Mouse (Mus musculus): ENCODE measurements at regions not wholly inside any gene's neighbourhood (a gene's known extent, or its start where the extent isn't known, plus 50 kb on each side); places are given as distances from the start of the nearest gene placed in this dataset.

- no peak for DNase-seq (ENCODE audit: low spot score)
- no peak overlapping the region for H3K27ac ChIP-seq
- ATAC-seq (replicated peaks; ENCODE audit: low FRiP score, low read depth): no peak
- TF ChIP-seq CTCF (IDR thresholded peaks at IDR 0.05; ENCODE audit: low read depth): no peak
- H3K4me2 ChIP-seq (ENCODE audit: low read length): no peak overlapping the region
- H3K4me1 ChIP-seq (replicated peaks; ENCODE audit: insufficient read depth, low read length): no peaks in the 10 kb centered on the region
- no peaks in the 10 kb centered on the region for H3K9me3 ChIP-seq (replicated peaks; ENCODE audit: low read length)
- H3K27me3 ChIP-seq (ENCODE audit: insufficient read depth, low read length): no peaks in the 10 kb centered on the region
- 75% methylated on average over 4 of the region's 4 CpGs for WGBS
- H3K4me3 ChIP-seq (replicated peaks; ENCODE audit: low read depth, low read length): no peak overlapping the region
- H3K9ac ChIP-seq (ENCODE audit: low read depth, low read length): no peak overlapping the region
- no peaks in the 10 kb centered on the region for H3K36me3 ChIP-seq (ENCODE audit: insufficient read depth, low read length)
Measured at GRCm38 (mm10) chr16:91989332-91989731, 68.7 kb upstream of the Mrps6 start.

GRCm38 (mm10) chr16:91995459-91996190 lies 62.4 kb upstream of the Mrps6 start:
- Histone ChIP-seq H3K4me2 (ENCODE audit: low read length) (peak overlapping the region; percentile 42), H3K4me1 (replicated peaks; ENCODE audit: insufficient read depth, low read length) (0 out of 2 replicates have a peak, but pooled peaks cover 3% of the 10 kb centered on the region), H3K27ac (peak overlapping the region; percentile 73; the same call in 1 of the 2 replicates), H3K4me3 (replicated peaks; ENCODE audit: low read depth, low read length) (no peak overlapping the region), H3K9me3 (replicated peaks; ENCODE audit: low read length) (no peaks in the 10 kb centered on the region), H3K9ac (ENCODE audit: low read depth, low read length) (no peak overlapping the region), H3K27me3 (ENCODE audit: insufficient read depth, low read length) (no peaks in the 10 kb centered on the region), H3K36me3 (ENCODE audit: insufficient read depth, low read length) (no peaks in the 10 kb centered on the region)
- DNase-seq (ENCODE audit: low spot score): peak; percentile 95
- TF ChIP-seq CTCF (IDR thresholded peaks at IDR 0.05; ENCODE audit: low read depth): no peak
- peak; percentile 76 for ATAC-seq (replicated peaks; ENCODE audit: low FRiP score, low read depth)
- 8% methylated on average over 12 of the region's 13 CpGs for WGBS

- Histone ChIP-seq H3K27ac (no peak overlapping the region), H3K9me3 (replicated peaks; ENCODE audit: low read length) (no peaks in the 10 kb centered on the region), H3K36me3 (ENCODE audit: insufficient read depth, low read length) (no peaks in the 10 kb centered on the region), H3K9ac (ENCODE audit: low read depth, low read length) (no peak overlapping the region), H3K4me2 (ENCODE audit: low read length) (no peak overlapping the region), H3K4me1 (replicated peaks; ENCODE audit: insufficient read depth, low read length) (no peaks in the 10 kb centered on the region), H3K27me3 (ENCODE audit: insufficient read depth, low read length) (no peaks in the 10 kb centered on the region), H3K4me3 (replicated peaks; ENCODE audit: low read depth, low read length) (no peak overlapping the region)
- 91% methylated on average over 5 of the region's 5 CpGs for WGBS
- DNase-seq (ENCODE audit: low spot score) (no peak), ATAC-seq (replicated peaks; ENCODE audit: low FRiP score, low read depth) (no peak)
- TF ChIP-seq CTCF (IDR thresholded peaks at IDR 0.05; ENCODE audit: low read depth): no peak
Measured at GRCm38 (mm10) chr16:92007351-92007750, 50.7 kb upstream of the Mrps6 start.
